Mouse (Mus musculus) CH12.LX (cell line): ENCODE data around the gene Hic2. TPM values are rescaled to one million over a fixed set of nuclear protein-coding genes. Genes with fewer than 3 reads are reported as not detected.

Experiments used
- DNase-seq: peaks from one replicate; pipeline ENCODE4 v3.0.0-alpha.2; 2013; ENCODE audit errors: extremely low read depth
- H3K27ac ChIP-seq: 2 replicates; pipeline ENCODE4 v1.5.1; 2012; ENCODE audit warnings: low read depth, mild to moderate bottlenecking, control low read depth, moderate library complexity; ENCODE audit not compliant: insufficient read depth
- H3K27me3 ChIP-seq: replicated peaks from 2 replicates; pipeline ENCODE3; 2012; ENCODE audit warnings: inconsistent platforms
- H3K36me3 ChIP-seq, 2 experiments: replicated peaks in 1 of 2; 2 replicates each; pipeline versions ENCODE3 to v1.6.1; 2012; ENCODE audit warnings: inconsistent platforms in 1 of 2, low read length in 1 of 2, mild to moderate bottlenecking in 1 of 2, mixed read lengths in 1 of 2, moderate library complexity in 1 of 2; ENCODE audit not compliant: control insufficient read depth in 1 of 2, insufficient read depth in 1 of 2
- H3K4me1 ChIP-seq, 2 experiments: 2 replicates each; pipeline ENCODE4 v1.6.1; 2012; ENCODE audit warnings: inconsistent platforms in 1 of 2, moderate library complexity in 1 of 2; ENCODE audit not compliant: insufficient read depth in 2 of 2, control insufficient read depth in 1 of 2
- H3K4me2 ChIP-seq: 2 replicates; pipeline ENCODE4 v1.6.1; 2012; ENCODE audit warnings: low read depth, mild to moderate bottlenecking, control low read depth; ENCODE audit not compliant: poor library complexity, insufficient read depth, severe bottlenecking
- H3K4me3 ChIP-seq, 3 experiments: fragments of 150-350 bp in 1 of 3; sonication (generic) in 1 of 3; replicated peaks in 1 of 3; 2 replicates each; pipeline versions ENCODE3 to v1.5.1; 2011 to 2012; ENCODE audit warnings: low read depth in 2 of 3, low read length in 2 of 3, mild to moderate bottlenecking in 2 of 3, moderate library complexity in 2 of 3, control low read depth in 1 of 3, improper control_type of control experiment in 1 of 3, inconsistent platforms in 1 of 3, mixed read lengths in 1 of 3; ENCODE audit not compliant: poor library complexity in 1 of 3
- H3K79me2 ChIP-seq: replicated peaks from 2 replicates; pipeline ENCODE4 v1.6.1; 2012; ENCODE audit warnings: mild to moderate bottlenecking, moderate library complexity; ENCODE audit not compliant: control insufficient read depth, poor library complexity, insufficient read depth, severe bottlenecking; ENCODE audit errors: extremely low read depth
- H3K9ac ChIP-seq: 2 replicates; pipeline ENCODE4 v1.6.1; 2012; ENCODE audit warnings: low read depth, mild to moderate bottlenecking, control low read depth, moderate library complexity; ENCODE audit not compliant: insufficient read depth
- H3K9me3 ChIP-seq: replicated peaks from 2 replicates; pipeline ENCODE3; 2012; ENCODE audit warnings: low read length, inconsistent platforms, mixed read lengths
- CHD2 ChIP-seq: IDR thresholded peaks from 2 replicates; pipeline ENCODE4 v1.6.1; 2011; ENCODE audit warnings: low read length, improper control_type of control experiment
- E2F4 ChIP-seq: IDR thresholded peaks from 2 replicates; pipeline ENCODE4 v1.6.1; 2011; ENCODE audit warnings: low read depth, low read length, improper control_type of control experiment; ENCODE audit not compliant: insufficient replicate concordance
- ETS1 ChIP-seq: conservative IDR thresholded peaks from 2 replicates; pipeline ENCODE4 v1.6.1; 2012; ENCODE audit warnings: low read depth, mild to moderate bottlenecking, inconsistent platforms, low read length, improper control_type of control experiment, moderate library complexity
- GABPA ChIP-seq: IDR thresholded peaks from 2 replicates; pipeline ENCODE4 v1.6.1; 2012; ENCODE audit warnings: low read depth, low read length, improper control_type of control experiment, inconsistent platforms; ENCODE audit not compliant: insufficient replicate concordance
- HCFC1 ChIP-seq: IDR thresholded peaks from 2 replicates; pipeline ENCODE4 v1.6.1; 2012; ENCODE audit warnings: low read depth, mild to moderate bottlenecking, inconsistent platforms, low read length, improper control_type of control experiment
- KAT2A ChIP-seq: IDR thresholded peaks from 2 replicates; pipeline ENCODE4 v1.6.1; 2012; ENCODE audit warnings: low read length, improper control_type of control experiment, inconsistent platforms; ENCODE audit not compliant: insufficient replicate concordance
- MAZ ChIP-seq: IDR thresholded peaks from 2 replicates; pipeline ENCODE4 v1.6.1; 2012; ENCODE audit warnings: low read depth, mild to moderate bottlenecking, inconsistent platforms, low read length, improper control_type of control experiment, moderate library complexity
- MEF2A ChIP-seq: IDR thresholded peaks from 2 replicates; pipeline ENCODE4 v1.6.1; 2014; ENCODE audit warnings: low read depth, mild to moderate bottlenecking, inconsistent platforms, low read length, improper control_type of control experiment, borderline replicate concordance
- MXI1 ChIP-seq: IDR thresholded peaks from 2 replicates; pipeline ENCODE4 v1.6.1; 2011; ENCODE audit warnings: mild to moderate bottlenecking, low read depth, low read length, improper control_type of control experiment
- NELFE ChIP-seq: IDR thresholded peaks from 2 replicates; pipeline ENCODE4 v1.6.1; 2011; ENCODE audit warnings: low read depth, low read length, improper control_type of control experiment
- NRF1 ChIP-seq: IDR thresholded peaks from 2 replicates; pipeline ENCODE4 v1.6.1; 2014; ENCODE audit warnings: low read depth, mild to moderate bottlenecking, inconsistent platforms, low read length, improper control_type of control experiment, moderate library complexity
- RCOR1 ChIP-seq: conservative IDR thresholded peaks from 2 replicates; pipeline ENCODE4 v1.6.1; 2012; ENCODE audit warnings: low read depth, mild to moderate bottlenecking, inconsistent platforms, low read length, improper control_type of control experiment
- SIN3A ChIP-seq: IDR thresholded peaks from 2 replicates; pipeline ENCODE4 v1.6.1; 2012; ENCODE audit warnings: low read length, improper control_type of control experiment, inconsistent platforms
- SMC3 ChIP-seq: IDR thresholded peaks from 2 replicates; pipeline ENCODE4 v1.6.1; 2011; ENCODE audit warnings: low read depth, low read length, improper control_type of control experiment
- TCF12 ChIP-seq: IDR thresholded peaks from 2 replicates; pipeline ENCODE4 v1.6.1; 2014; ENCODE audit warnings: low read depth, mild to moderate bottlenecking, inconsistent platforms, low read length, improper control_type of control experiment
- UBTF ChIP-seq: IDR thresholded peaks from 2 replicates; pipeline ENCODE4 v1.6.1; 2012; ENCODE audit warnings: low read depth, mild to moderate bottlenecking, inconsistent platforms, low read length, improper control_type of control experiment, moderate library complexity
- ZC3H11A ChIP-seq: IDR thresholded peaks from 2 replicates; pipeline ENCODE4 v1.6.1; 2012; ENCODE audit warnings: low read depth, mild to moderate bottlenecking, inconsistent platforms, low read length, improper control_type of control experiment
- ZMIZ1 ChIP-seq: IDR thresholded peaks from 2 replicates; pipeline ENCODE4 v1.6.1; 2012; ENCODE audit warnings: low read depth, mild to moderate bottlenecking, inconsistent platforms, low read length, improper control_type of control experiment
- dilution Hi-C: fragments of 300-500 bp; cut with MboI; formaldehyde crosslinking; loops from 2 replicates; pipeline ENCODE4 v1.14.3; 2020; ENCODE audit warnings: low sequenced_read_pairs; ENCODE audit not compliant: extremely low pct_unique_long_range_greater_than_20kb, extremely low pct_ligation_motif_present
- in situ Hi-C: fragments of 300-500 bp; cut with MboI; formaldehyde crosslinking; loops from 3 replicates; pipeline ENCODE4 v1.14.3; 2019; ENCODE audit warnings: low sequenced_read_pairs, low pct_ligation_motif_present, low pct_unique_long_range_greater_than_20kb, mixed read lengths
- polyA plus RNA-seq: library from polyadenylated mRNA; unstranded; fragments of >175 nt; gene quantifications from 2 replicates; pipeline ENCODE4 v1.2.1, GENCODE M21; 2012; ENCODE audit warnings: low read depth; ENCODE audit not compliant: insufficient read length
- total RNA-seq, 2 experiments: library from RNA; depleted of rRNA; stranded (reverse); fragments of 300-350 nt in 1 of 2; fragments of >200 nt in 1 of 2; gene quantifications; 2 replicates each; pipeline ENCODE4 v1.2.3; 2012 to 2014

Gene Hic2
- total and polyA plus RNA-seq, 3 experiments: 6.2 to 9.6 (median 8.1) TPM

GRCm38 (mm10) chr16:17249135-17249534 lies 15.8 kb downstream of the Hic2 start:
- dilution Hi-C loops: no loop called here
- in situ Hi-C loops: no loop called here
- no peak overlapping the region for H3K4me2 ChIP-seq
- TF ChIP-seq HCFC1: no peak
- TF ChIP-seq ZMIZ1: no peak
- TF ChIP-seq KAT2A: no peak
- TF ChIP-seq NELFE: no peak
- TF ChIP-seq CHD2: no peak
- no peak for TF ChIP-seq RCOR1
- TF ChIP-seq ETS1: no peak
- TF ChIP-seq ZC3H11A: no peak
- no peak for TF ChIP-seq MEF2A
- TF ChIP-seq MAZ: no peak
- no peak for TF ChIP-seq TCF12
- TF ChIP-seq UBTF: no peak
- TF ChIP-seq GABPA: no peak
- no peak for TF ChIP-seq SMC3
- no peak overlapping the region for H3K4me3 ChIP-seq
- no peak for DNase-seq
- H3K79me2 ChIP-seq: peaks cover 13% of the 10 kb centered on the region; the same call in 1 of the 2 replicates
- no peak overlapping the region for H3K9ac ChIP-seq
- H3K27ac ChIP-seq: no peak overlapping the region
- peaks cover 0 to 15% of the 10 kb centered on the region in 2 experiments for H3K36me3 ChIP-seq
- no peaks in the 10 kb centered on the region for H3K9me3 ChIP-seq
- peaks cover 7 to 28% of the 10 kb centered on the region in 2 experiments for H3K4me1 ChIP-seq
- no peaks in the 10 kb centered on the region for H3K27me3 ChIP-seq

GRCm38 (mm10) chr16:17251539-17251938 lies 18.2 kb downstream of the Hic2 start:
- Histone ChIP-seq H3K4me2 (no peak overlapping the region), H3K9ac (no peak overlapping the region), H3K4me3 (no peak overlapping the region), H3K36me3 (peaks cover 0 to 29% of the 10 kb centered on the region in 2 experiments), H3K79me2 (peaks cover 10% of the 10 kb centered on the region; the same call in 1 of the 2 replicates)
- no peak for DNase-seq
- TF ChIP-seq UBTF: no peak
- TF ChIP-seq NRF1: no peak
- TF ChIP-seq ZC3H11A: no peak
- TF ChIP-seq KAT2A: no peak
- no peak for TF ChIP-seq MXI1
- TF ChIP-seq SIN3A: no peak
- no peak for TF ChIP-seq E2F4
- TF ChIP-seq, all 38 proteins: peak for 0
- in situ Hi-C loops (no loop called here), dilution Hi-C loops (no loop called here)
- Histone ChIP-seq H3K27ac (no peak overlapping the region), H3K9me3 (no peaks in the 10 kb centered on the region), H3K27me3 (no peaks in the 10 kb centered on the region), H3K4me1 (peaks cover 7 to 30% of the 10 kb centered on the region in 2 experiments)
